Mouse (Mus musculus) 3134 (cell line): ENCODE data around the gene Hoxa4.
A peak's percentile ranks its signal among the peaks of the same experiment; 100 is the strongest.

Experiments
- DNase-seq: peaks from one replicate; pipeline ENCODE4 v3.0.0-alpha.2; 2011; ENCODE audit warnings: low spot score; ENCODE audit not compliant: insufficient read length; ENCODE audit errors: extremely low read depth

The Hoxa4 gene

DNA sequence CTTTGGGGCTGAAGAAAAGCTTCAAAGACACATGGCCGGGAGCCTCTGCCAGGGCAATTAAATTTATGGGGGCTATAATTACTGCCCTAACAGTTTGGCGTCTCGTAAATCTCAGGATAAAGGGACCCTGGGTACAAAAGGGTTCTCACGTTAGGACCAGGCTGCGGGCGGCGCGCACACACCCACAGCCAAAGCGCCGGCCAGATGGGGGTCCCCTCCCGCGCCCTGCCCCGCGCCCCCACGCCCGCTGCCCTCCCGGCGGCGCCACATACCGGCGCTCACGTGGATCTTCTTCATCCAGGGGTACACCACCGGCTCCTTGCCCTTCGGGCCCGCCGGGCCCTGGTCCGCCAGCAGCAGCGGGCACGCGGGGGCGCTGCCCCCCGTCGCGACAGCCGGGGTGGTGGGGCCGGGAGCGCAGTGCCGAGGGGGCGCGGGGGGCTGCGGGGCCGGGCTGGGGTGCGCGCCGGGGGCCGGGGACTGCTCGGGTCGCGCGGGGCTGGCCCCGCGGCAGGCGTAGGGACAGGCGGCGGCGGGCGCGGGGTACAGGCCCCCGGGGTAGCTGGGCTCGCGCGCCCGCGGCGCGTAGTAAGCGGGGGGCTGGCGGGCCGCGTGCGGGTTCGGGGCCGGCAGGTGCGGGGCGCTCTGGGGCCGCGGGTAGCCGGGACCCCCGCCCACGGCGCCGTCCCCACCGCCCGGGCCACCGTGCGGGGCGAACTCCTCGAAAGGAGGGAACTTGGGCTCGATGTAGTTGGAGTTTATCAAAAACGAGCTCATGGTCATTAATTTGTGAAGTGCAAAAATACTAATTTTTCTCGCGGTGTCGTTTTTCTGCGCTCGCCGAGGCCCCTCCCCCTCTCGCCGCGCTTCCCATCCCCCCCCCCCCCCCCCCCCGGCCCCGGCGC lies at the start of gene Hoxa4:
Hoxa4 (minus strand) TSS at position 848 of the 905 bp plus-strand sequence.
- DNase-seq = no peak

DNA sequence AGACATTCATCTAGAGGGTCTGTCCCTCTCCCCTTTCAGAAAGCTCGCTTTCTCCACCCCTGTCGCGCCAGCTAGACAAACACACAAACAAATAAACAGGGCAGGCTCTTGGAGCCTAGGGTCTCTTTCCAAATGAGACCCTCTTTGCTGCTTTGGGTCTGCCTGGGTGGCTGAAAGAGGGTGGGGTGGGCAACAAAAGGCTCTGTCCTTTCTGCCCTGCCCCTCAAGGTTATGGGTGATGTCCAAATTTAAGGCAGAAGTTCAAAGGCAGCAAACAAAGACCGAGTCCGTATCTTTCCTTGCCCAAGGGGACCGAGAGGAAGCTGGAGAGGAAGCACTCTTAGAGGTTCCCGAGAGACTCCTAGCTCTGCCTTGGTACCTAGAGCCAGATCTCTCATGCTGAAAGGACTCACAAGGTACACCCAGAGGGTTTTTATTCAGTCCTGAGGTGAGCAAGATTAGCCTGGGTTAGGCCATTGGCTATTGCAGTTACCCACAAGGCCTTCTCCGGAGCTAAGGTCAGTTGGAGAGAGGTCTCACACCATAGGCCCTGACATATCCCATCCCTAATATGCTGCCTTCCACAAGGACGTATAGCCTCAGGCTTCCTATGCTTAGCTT lies 49.6 kb upstream of the Hoxa4 start:
- no peak for DNase-seq

DNA sequence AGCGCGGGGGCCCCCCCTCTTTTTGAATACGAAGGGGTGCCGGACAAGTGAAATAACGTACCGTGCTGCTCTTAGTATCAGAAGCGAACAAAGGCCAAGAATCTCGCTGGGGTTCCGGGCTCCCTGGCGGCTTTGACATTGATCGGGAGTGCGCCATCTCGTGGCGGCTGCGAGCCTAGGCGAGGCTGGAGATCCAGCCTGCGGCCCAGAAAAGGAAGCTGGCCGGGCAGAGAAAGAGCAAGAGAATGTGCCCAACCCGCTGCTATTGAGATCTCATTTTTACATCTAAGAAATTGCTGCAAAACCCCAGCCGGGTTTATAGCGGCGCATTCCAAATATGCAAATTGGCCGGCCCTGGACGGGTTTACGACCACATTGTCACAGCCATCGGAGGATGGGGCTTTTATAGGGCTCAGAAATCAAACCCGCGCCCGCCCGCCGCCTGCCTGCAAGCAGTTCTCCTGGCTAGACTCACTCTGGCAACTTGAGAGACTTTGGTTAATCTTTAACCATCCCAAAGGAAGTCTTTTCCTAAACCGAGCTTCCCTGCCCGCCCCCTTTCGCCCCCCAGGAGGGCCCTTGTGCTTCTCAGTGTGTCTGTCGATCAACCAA lies 48.9 kb upstream of the Hoxa4 start, which contains the start of gene Hoxa10:
Hoxa10 (minus strand) TSS at position 466 of the 612 bp plus-strand sequence.
- peak; percentile 80 for DNase-seq

DNA sequence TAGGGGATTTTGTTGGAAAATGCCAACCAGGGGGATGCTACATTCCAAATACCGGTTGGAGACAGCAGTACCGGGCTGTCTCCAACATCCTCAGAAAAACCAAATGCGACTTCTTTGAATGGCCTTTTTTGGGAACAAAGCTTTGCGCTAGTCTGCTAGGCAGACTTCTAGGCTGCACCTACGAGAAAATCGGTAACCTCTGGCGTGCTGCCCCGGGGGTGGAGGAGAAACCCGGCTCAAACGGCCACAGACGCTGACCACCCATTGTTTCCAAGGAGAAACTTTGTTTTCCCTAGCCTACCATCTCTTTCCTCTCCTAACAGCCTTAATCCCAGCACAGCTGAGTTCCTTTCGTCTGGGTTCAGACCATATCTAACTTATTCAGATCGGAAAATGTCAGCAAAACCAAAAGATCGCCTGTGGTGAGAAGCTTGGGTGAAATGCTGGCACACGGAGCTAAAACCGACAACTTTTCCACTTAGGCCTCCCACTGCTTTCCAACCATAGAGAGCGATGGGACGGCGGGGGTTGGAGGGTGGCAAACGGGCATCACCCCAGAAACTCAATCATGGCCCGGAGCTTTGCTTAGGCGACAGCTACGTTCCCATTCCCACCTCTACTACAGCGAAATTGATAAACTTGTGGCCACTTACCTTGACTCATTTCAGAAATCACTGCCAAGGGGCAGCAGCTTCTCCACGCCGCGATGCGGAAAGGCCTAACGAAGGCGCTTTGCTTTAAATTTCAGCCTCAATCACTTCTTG lies 48.3 kb upstream of the Hoxa4 start:
- peak; percentile 68 for DNase-seq

DNA sequence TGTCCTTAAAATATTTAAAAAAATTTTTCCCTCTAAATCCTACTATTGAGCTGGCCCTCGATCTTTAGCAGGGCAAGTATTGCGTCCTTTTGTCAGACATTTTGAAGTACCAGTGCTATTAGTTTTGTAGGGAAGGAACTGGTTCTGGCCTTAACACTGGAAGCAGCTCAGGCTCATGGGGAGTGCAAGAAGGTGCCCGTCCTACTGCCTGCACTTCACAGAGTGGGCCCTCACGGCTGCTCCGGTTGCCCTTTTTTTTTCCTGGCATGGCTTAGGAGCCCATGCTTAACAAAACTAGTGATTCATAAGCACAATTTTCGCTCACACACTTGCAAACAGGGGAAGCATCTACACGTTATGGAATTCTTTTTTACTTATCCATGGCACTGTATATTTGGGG lies 47.4 kb upstream of the Hoxa4 start:
- DNase-seq = peak; percentile 60

DNA sequence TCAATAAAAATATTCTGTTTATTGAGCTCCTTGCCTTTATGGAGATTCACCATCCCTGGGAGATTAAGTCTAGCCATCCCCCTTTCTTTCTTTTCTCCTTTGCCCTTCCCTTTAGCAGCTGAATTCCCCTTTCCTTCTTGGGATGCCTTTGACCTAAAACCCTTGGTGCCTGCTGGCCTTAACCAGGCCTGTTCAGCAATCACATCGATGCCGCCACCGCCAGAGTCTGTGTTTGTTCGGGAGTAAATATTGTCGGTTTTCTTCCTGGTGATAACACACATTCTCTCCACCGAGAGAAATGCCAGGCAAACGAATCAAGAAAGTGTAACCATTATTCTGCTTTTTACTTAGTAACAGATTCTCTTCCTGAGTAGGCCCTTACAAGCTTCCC lies 46.6 kb upstream of the Hoxa4 start:
- no peak for DNase-seq

DNA sequence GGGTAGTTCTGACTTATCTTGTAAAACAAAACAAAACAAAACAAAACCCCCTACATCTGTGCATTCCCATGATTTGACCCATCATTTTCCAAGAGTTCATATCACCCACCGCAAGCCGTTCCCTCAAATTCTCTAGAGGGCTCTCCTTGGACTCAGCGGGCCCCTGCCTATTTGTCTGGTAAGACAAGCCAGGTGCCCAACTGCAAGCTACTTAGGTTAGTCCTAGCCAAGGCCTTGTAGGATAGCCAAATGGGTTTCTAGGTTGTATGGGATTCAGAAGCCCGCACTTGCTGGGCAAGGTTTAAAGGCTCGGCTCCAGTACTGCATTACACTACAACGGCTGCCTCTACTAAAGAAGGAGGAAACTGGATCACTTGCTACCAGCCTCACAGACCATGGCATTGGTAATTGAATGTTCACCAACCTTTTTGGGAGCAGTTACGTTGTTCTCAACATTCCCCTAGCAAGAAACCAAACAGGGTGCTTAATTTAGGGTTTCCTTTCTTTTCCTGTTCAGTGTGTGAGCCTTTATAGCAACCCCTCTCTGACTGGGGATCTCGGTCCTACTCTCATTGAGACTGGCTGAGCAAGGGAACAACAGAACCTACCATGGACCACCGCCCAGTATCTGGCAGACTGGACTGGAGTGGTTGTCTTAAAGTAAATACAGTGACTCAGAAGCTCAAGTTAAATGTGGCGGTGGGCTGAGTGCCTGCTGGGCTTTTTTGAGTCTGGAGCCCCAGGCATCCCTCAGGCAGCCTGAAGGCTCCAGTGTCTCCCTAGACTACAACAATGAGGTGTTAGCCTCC lies 46.0 kb upstream of the Hoxa4 start:
- no peak for DNase-seq

DNA sequence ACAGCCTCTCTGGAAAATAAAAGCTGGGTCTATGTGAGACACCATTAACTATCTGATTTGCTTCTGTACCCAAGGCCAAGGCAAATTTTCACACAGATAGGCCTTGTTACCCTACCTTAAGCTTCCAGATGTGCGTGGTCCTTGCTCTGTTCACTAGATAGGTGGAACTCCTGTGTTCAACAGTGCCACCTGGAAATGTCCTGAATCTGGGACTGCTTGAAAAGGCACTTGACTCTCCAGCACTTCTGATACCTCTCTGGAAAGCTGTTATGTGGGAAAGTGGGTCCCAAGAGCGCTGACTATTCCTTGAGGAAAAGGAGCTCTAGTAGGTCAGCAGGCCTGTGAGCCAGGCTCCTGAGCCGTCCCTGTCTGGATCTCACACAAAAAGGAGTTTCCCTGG lies 45.3 kb upstream of the Hoxa4 start:
- DNase-seq = no peak

DNA sequence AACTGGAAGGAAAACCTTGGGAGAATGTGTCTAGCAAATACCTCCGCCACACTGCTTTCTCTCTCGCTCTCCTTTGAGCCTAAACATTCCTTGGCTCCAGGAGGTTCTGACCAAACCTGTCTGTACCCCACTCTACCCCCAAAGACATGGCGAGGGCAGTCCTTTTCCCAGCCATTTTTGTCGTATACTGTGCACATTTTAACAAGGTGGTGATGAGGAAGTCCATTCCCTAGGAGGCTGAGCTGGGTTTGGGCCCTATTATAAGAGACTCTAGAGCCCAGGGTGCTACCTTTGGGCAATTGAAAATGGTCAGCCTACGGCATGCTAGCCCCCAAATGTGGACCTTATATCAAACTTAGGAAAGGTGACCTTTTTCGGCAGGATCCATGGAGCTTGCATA lies 44.3 kb upstream of the Hoxa4 start:
- no peak for DNase-seq

DNA sequence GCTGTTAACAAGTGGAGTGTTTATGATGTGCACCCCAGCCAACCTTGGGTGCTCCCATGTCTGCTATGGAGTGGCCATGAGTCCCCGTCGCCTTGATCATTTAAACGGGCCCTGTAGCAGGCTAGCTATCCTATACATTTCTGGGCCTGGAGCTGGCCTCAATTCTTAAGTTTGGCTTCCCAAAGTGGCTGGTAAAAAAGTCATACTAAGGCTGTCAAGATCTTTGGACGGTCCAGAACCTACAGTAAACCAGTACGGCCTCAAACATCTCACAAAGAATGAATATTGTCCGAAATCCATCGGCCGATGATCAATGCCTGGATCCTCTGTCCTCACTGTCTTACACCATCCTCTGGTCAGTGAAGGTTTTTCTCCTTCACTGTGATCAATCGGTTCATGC lies 43.7 kb upstream of the Hoxa4 start:
- no peak for DNase-seq

DNA sequence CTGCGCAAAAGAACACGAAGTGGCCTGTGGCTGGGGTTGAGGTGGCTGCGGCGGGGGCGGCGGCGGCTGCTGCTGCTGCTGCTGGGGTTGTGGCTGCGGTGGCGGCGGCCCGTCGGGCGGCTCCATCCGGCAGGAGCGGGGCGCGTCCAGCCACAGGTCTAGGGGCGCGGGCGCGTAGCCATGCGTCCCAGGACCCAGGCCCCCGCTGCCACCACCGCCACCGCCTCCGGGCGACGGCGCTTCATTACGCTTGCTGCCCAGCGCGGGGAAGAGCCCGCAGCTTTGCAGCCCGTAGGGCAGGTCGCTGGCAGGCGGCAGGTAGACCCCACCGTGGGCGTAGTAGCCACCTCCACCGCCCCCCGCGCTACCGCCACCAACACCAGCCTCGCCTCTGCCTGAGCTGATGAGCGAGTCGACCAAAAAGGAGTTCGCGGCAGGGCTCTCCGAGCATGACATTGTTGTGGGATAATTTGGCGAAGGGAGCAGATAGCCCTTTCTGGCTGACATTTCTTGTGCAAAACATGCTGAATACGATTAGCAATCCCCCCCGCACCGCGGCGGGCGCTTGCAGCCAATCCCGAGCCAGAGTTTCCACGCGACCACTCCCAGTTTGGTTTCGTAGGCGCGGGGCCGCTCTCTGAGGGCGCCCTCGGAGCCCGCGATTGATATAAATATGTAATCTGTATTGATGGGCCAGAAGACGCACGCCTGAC lies 43.0 kb upstream of the Hoxa4 start:
- no peak for DNase-seq

DNA sequence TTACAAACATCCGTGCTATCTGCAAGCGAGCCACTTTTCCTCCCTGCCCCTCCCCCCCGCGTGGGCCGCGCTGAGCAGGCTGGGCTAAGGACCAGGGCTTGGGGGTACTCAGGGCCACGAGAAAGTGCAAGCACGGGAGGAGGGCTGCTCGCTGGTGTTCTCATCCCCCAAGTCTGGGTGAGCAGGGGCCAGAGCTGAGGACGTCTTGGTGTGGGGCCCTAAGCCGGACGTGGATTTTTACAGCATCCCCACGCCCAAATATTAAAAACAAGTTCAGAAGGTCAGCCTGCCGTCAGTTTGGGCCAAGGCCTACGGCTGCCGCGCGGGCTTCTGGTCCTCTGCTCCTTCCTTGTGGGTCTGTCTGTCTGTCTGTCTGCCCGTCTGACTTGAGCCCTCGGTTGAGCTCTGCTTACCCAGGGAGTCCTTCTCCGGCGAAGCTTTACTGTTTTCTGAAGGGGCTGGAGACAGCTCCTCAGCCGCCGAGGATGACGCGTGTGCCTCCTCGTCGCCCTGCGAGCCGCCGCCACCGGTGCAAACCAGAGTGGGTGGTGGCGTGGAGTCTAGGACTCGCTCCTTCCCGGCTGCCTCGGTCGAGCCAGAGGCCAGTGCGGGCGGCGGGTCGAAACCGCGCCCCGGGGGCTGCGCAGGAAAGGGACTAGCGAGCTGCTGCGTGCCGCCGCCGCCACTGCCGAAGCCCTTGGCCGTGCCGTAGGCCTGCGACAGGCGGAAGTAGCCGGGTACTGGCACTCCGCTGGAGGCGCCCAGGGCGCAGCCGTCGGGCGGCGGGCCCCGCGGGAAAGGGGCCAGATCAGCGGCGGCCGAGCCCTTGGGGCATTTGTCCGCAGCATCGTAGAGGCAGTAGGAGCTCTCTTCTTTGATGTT lies 42.2 kb upstream of the Hoxa4 start:
- DNase-seq = no peak

DNA sequence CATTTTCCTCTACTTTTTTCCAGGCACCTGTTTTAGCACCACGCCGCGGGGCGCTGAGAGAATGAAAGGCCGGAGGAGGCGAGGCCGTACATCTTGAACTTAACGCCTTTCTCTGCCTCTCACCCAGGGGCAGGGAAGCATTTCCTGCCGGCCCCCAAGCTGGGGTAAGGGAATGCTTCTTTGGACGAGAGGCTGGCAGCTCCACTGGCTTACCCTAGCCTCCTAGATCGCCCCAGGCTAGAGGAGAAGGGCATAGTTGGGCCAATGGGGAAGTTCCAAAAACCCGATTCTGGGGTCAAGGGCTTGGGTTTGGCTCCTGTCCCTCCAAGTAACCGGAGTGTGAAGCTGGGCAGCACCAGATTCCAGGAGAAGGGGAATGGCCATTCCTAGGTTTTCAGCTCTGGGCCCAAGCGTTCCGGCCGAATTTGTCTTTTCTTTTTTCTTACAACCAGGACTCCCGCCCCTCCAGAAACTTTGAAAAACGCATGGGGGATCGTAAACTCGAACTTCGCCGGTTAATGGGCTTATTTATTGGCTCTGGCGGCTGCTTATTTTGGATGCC lies 41.5 kb upstream of the Hoxa4 start:
- DNase-seq = no peak

DNA sequence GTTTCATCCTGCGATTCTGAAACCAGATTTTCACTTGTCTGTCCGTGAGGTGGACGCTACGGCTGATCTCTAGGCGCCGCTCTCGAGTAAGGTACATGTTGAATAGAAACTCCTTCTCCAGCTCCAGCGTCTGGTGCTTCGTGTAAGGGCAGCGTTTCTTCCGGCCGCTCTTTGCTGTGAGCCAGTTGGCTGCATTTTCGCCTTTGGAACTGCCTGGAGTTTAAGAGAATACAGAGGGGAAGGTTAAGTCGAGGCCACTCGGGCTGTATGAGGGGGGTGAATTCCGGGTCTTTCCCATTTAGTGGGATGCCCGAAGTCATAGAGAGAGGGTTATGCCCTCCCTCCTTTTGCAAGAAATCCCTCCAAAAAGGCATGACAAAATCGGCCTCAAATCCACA lies 41.0 kb upstream of the Hoxa4 start:
- no peak for DNase-seq

DNA sequence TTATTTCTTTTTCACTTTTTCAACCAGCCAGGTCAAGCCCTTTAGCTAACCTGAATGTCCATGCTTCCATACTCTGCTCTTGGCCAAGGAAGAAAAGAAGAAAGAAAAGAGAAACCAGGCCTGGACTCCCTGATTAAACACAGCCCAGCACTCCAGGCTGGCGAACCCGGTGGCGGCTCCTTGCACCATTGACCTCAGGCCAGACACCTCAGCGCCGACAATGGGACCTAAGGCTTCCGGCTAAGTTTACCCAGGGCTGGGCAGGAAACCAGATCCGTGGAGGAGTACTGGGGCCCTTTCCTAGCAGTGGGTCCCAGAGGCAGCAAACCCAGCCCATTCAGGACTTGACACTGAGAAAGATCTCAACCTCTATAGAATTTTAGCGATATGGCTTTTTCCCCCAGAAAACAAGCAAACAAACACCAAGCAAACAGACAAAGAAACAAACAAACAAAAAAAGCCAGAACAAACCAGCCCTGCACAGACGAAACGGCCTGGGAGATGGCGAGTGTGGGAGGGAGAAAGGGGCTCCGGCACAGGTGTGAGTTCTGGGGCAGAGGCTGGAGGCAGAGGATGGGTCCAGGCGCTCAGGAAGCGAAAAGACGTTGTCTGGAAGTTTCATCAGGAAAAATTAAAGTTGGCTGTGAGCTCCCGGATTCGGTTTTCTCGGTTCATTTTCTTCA lies 40.5 kb upstream of the Hoxa4 start:
- DNase-seq = no peak

DNA sequence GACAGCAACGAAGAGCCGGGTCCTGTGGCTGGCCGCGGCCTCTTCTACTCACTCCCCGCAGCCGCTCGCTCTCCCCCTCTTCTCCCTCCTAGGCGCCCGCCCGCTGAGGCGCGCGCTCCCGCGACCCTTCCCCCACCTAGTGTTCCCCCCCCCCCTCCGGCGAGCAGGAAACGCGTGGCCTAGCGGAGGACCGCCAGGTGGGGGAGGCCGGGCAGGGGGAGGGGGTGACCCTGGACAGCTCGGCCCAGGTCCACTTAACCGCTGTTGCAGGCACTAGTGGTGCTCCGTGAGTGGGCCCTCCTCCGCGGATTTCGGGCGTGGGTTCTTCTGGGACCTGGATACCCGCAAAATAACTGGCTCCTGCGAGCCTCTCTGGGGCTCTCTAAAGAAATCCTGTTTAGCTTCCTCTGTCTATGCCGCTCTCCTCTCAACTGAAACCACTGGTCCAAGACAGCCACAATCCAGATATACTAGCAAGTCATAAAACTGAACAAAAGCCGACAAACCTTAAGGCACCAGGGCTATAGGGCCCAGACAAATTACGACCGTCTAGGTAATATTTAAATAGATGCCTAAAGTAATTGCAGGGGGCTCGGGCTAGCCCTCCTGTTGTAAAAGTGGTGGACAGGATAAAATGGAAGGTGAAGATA lies 39.1 kb upstream of the Hoxa4 start, which contains the start of gene Hoxa9:
Hoxa9 (minus strand) TSS at position 574 of the 650 bp plus-strand sequence.
- no peak for DNase-seq
